In the genomic region with DNA sequence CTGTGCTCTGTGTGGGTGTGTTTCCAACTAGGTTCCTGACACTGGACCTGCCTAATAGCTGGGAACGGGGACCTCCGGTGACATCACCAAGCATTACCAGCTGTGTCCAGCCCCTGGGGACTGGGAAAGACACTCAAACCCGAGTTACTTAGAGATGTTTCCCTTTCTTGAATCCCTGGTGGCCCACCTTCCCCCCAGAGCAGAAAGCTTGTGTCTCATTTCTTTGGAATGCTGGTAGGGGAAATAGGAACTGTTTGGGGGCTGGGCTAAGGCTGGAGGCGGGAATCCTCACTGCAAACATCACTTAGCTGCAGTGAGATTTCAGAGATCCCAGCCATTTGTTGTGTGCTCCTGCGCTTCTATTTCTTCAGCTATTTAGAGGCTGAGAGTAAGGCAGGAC, we compare ENCODE assay signal across 9 mouse cellular contexts. TPM values are rescaled to one million over a fixed set of nuclear protein-coding genes. Genes with fewer than 3 reads are reported as not detected.
DNase-seq lines count a peak whose midpoint lies in the region; ATAC-seq lines count a peak whose summit lies in the region.
"Had no signal": no experiment of that assay in that cellular context is flagged by ENCODE, and none has a peak within 500 bp of the region (broad histone marks: within the 10 kb centered on the region; RNA-seq: fewer than 3 reads in every experiment).

No protein-coding gene starts in this region.

- WGBS in embryonic facial prominence, embryonic 15.5 days, result 4% methylated on average over 5 of the region's 5 CpGs
- WGBS in intestine, embryonic 15.5 days, result 3% methylated on average over 5 of the region's 5 CpGs
- 11% methylated on average over 5 of the region's 5 CpGs for WGBS in neural tube, embryonic 13.5 days

- H3K9me3 ChIP-seq in embryonic facial prominence, embryonic 15.5 days (replicated peaks), result no peaks in the 10 kb centered on the region
- H3K9me3 ChIP-seq in intestine, embryonic 15.5 days, result no peaks in the 10 kb centered on the region
- H3K9me3 ChIP-seq in neural tube, embryonic 13.5 days, result no peaks in the 10 kb centered on the region

- H3K27ac ChIP-seq in embryonic facial prominence, embryonic 15.5 days (replicated peaks), result peak overlapping the region; percentile 85
- H3K27ac ChIP-seq in intestine, embryonic 15.5 days, result peak overlapping the region; percentile 71
- H3K27ac ChIP-seq in neural tube, embryonic 13.5 days (replicated peaks), result no peak overlapping the region

- H3K4me1 ChIP-seq in embryonic facial prominence, embryonic 15.5 days, result peaks cover 27% of the 10 kb centered on the region
- peaks cover 26% of the 10 kb centered on the region for H3K4me1 ChIP-seq in intestine, embryonic 15.5 days (replicated peaks)
- peaks cover 24% of the 10 kb centered on the region for H3K4me1 ChIP-seq in neural tube, embryonic 13.5 days (replicated peaks)

- peak overlapping the region; percentile 76 for H3K4me2 ChIP-seq in embryonic facial prominence, embryonic 15.5 days (replicated peaks)
- peak overlapping the region; percentile 94 for H3K4me2 ChIP-seq in intestine, embryonic 15.5 days (replicated peaks)
- H3K4me2 ChIP-seq in neural tube, embryonic 13.5 days, result peak overlapping the region; percentile 48

- H3K36me3 ChIP-seq in embryonic facial prominence, embryonic 15.5 days, result no peaks in the 10 kb centered on the region
- H3K36me3 ChIP-seq in intestine, embryonic 15.5 days, result no peaks in the 10 kb centered on the region
- H3K36me3 ChIP-seq in neural tube, embryonic 13.5 days, result no peaks in the 10 kb centered on the region

- DNase-seq in kidney, postnatal 10 days, result peak; percentile 38
- no peak for DNase-seq in kidney, postnatal 25 days
- no peak for DNase-seq in left cerebral cortex, adult 11 months (ENCODE audit: low spot score)
- DNase-seq in layer of hippocampus, adult 9-10 months (ENCODE audit: low spot score), result no peak
- no peak for DNase-seq in cerebellum, adult 11-12 months

- H3K27me3 ChIP-seq in embryonic facial prominence, embryonic 15.5 days, result no peaks in the 10 kb centered on the region
- H3K27me3 ChIP-seq in intestine, embryonic 15.5 days (replicated peaks), result no peaks in the 10 kb centered on the region
- peaks cover 8% of the 10 kb centered on the region for H3K27me3 ChIP-seq in neural tube, embryonic 13.5 days
- H3K27me3 ChIP-seq: Patski had no signal

- H3K9ac ChIP-seq in embryonic facial prominence, embryonic 15.5 days, result peak overlapping the region; percentile 16; the same call in 1 of the 2 replicates
- H3K9ac ChIP-seq in intestine, embryonic 15.5 days, result peak overlapping the region; percentile 45
- H3K9ac ChIP-seq in neural tube, embryonic 13.5 days, result peak overlapping the region; percentile 43

- ATAC-seq in embryonic facial prominence, embryonic 15.5 days (ENCODE audit: insufficient number of reproducible peaks, low FRiP score, low TSS enrichment, low read depth), result no peak
- peak; percentile 9; the same call in 1 of the 2 replicates for ATAC-seq in intestine, embryonic 15.5 days
- ATAC-seq in neural tube, embryonic 13.5 days (ENCODE audit: low read depth), result no peak
- ATAC-seq: Patski had no signal

- peak overlapping the region; percentile 42 for H3K4me3 ChIP-seq in embryonic facial prominence, embryonic 15.5 days (replicated peaks)
- peak overlapping the region; percentile 38 for H3K4me3 ChIP-seq in intestine, embryonic 15.5 days (replicated peaks)
- peak overlapping the region; percentile 22 for H3K4me3 ChIP-seq in neural tube, embryonic 13.5 days

RNA-seq across cellular contexts. Expression of a gene that starts 4.1 kb away (rescaled TPM):
- 296 and 300 TPM in 2 replicates for polyA plus RNA-seq in embryonic facial prominence, embryonic 15.5 days (2015; fragmentation: Nextera tagmentation; extraction: Ambion mirVana)
- polyA plus RNA-seq in intestine, embryonic 15.5 days (2015; fragmentation: Nextera tagmentation; extraction: Ambion mirVana), result 276 and 280 TPM in 2 replicates
- 228 and 273 TPM in 2 replicates for polyA plus RNA-seq in neural tube, embryonic 13.5 days (2015; fragmentation: Nextera tagmentation; extraction: Ambion mirVana)

RNA-seq across cellular contexts. Expression of a gene that starts 11.7 kb away (rescaled TPM):
- polyA plus RNA-seq in embryonic facial prominence, embryonic 15.5 days (2015; fragmentation: Nextera tagmentation; extraction: Ambion mirVana), result 7.5 and 9.4 TPM in 2 replicates
- polyA plus RNA-seq in intestine, embryonic 15.5 days (2015; fragmentation: Nextera tagmentation; extraction: Ambion mirVana), result 6.0 and 6.8 TPM in 2 replicates
- polyA plus RNA-seq in neural tube, embryonic 13.5 days (2015; fragmentation: Nextera tagmentation; extraction: Ambion mirVana), result 17.5 and 18.9 TPM in 2 replicates

RNA-seq across cellular contexts. Expression of a gene that starts 22.8 kb away (rescaled TPM):
- 13.9 and 16.0 TPM in 2 replicates for polyA plus RNA-seq in embryonic facial prominence, embryonic 15.5 days (2015; fragmentation: Nextera tagmentation; extraction: Ambion mirVana)
- polyA plus RNA-seq in intestine, embryonic 15.5 days (2015; fragmentation: Nextera tagmentation; extraction: Ambion mirVana), result 13.6 and 15.7 TPM in 2 replicates
- polyA plus RNA-seq in neural tube, embryonic 13.5 days (2015; fragmentation: Nextera tagmentation; extraction: Ambion mirVana), result 11.7 TPM in 2 replicates
